Mouse (Mus musculus) intestine, embryonic 15.5 days (tissue): ENCODE measurements around the gene Cd52. TPM values are rescaled to one million over a fixed set of nuclear protein-coding genes. Genes with fewer than 3 reads are reported as not detected.
A peak's percentile ranks its signal among the peaks of the same experiment; 100 is the strongest.

Source experiments
- ATAC-seq: fragments of 200-750 bp; cut with Nextera tagmentation; 2 replicates; pipeline ENCODE4 v1.8.0; 2017; ENCODE audit warnings: moderate TSS enrichment, moderate library complexity
- H3K27ac ChIP-seq: fragments of 300-500 bp; sonication (generic); 2 replicates; pipeline ENCODE4 v1.5.1; 2015; ENCODE audit warnings: mild to moderate bottlenecking, inconsistent platforms
- H3K27me3 ChIP-seq: fragments of 300-500 bp; sonication (generic); replicated peaks from 2 replicates; pipeline ENCODE4 v1.6.1; 2015; ENCODE audit warnings: inconsistent platforms
- H3K36me3 ChIP-seq: fragments of 300-500 bp; sonication (generic); 2 replicates; pipeline ENCODE4 v1.6.1; 2015; ENCODE audit warnings: inconsistent platforms
- H3K4me1 ChIP-seq: fragments of 300-500 bp; sonication (generic); replicated peaks from 2 replicates; pipeline ENCODE4 v1.6.1; 2015; ENCODE audit warnings: inconsistent platforms
- H3K4me2 ChIP-seq: fragments of 300-500 bp; sonication (generic); replicated peaks from 2 replicates; pipeline ENCODE4 v1.6.1; 2015; ENCODE audit warnings: mild to moderate bottlenecking, inconsistent platforms
- H3K4me3 ChIP-seq: fragments of 300-500 bp; sonication (generic); replicated peaks from 2 replicates; pipeline ENCODE4 v1.5.1; 2015; ENCODE audit warnings: inconsistent platforms
- H3K9ac ChIP-seq: fragments of 300-500 bp; sonication (generic); 2 replicates; pipeline ENCODE4 v1.6.1; 2015; ENCODE audit warnings: inconsistent platforms
- H3K9me3 ChIP-seq: fragments of 300-500 bp; sonication (generic); 2 replicates; pipeline ENCODE4 v1.6.1; 2016; ENCODE audit warnings: inconsistent platforms
- WGBS: fragments of 180-500 bp; shearing (Covaris S2); methylation state at CpG from one replicate; pipeline ENCODE4 v1.1.7; 2015; 5-methylcytosine and 5-hydroxymethylcytosine counted together
- polyA plus RNA-seq: library from polyadenylated mRNA; unstranded; fragments of >200 nt; fragmentation: Nextera tagmentation; extraction: Ambion mirVana; gene quantifications from 2 replicates; pipeline ENCODE4 v1.2.1, GENCODE M21; 2015

The Cd52 gene
- polyA plus RNA-seq, 1 experiment from 2014 or later = 29.7 TPM

DNA sequence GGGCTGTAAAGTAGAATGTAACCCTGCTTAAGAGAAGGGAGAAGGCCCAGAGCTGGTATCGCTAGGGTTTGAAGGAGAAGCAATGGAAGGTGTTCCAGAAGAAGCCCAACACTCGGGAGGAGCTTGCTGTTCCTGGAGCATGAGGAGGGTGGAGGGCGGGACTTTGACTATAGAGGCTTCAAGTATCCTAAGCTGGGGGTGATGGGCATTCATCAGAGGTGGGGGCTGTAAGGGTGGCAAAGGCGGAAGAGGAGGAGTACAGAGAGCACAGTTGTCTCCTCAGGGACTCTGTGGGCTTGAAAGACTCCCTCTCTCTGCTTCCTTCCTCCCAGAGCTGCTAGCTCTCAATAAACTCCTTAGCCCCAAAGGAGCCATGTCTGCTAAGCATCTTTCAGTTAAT lies 5.4 kb upstream of the Cd52 start:
- no peaks in the 10 kb centered on the region; the same call in 1 of the 2 replicates for H3K4me1 ChIP-seq
- H3K27ac ChIP-seq = no peak overlapping the region
- WGBS = 77% methylated on average over 4 of the region's 4 CpGs
- no peaks in the 10 kb centered on the region for H3K27me3 ChIP-seq
- ATAC-seq = no peak
- H3K4me3 ChIP-seq = no peak overlapping the region
- H3K9me3 ChIP-seq = no peaks in the 10 kb centered on the region
- H3K9ac ChIP-seq = no peak overlapping the region
- H3K4me2 ChIP-seq = no peak overlapping the region
- H3K36me3 ChIP-seq = no peaks in the 10 kb centered on the region

DNA sequence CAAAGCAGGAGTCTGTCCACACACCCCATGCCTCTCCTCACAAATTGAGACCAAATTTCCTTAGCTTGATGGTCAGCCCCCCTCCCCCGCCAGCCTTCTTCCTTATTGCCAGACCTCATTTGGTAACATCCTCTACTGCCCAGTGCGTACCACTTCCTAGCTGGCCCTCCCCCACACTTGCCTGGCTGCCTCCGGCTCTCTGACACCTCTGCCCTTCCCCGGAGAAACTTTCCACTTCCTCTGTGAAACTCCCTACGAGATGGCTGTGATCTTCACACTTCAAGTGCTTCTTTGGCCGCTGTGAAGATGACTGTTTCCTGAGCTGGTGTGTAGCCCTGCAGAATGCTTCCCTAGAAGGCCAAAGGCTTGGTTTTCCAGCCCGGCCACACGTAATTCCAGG lies 3.7 kb upstream of the Cd52 start:
- no peaks in the 10 kb centered on the region for H3K27me3 ChIP-seq
- no peaks in the 10 kb centered on the region; the same call in 1 of the 2 replicates for H3K4me1 ChIP-seq
- H3K4me2 ChIP-seq = no peak overlapping the region
- 45% methylated on average over 8 of the region's 8 CpGs for WGBS
- no peaks in the 10 kb centered on the region for H3K9me3 ChIP-seq
- no peaks in the 10 kb centered on the region for H3K36me3 ChIP-seq
- H3K4me3 ChIP-seq = no peak overlapping the region
- no peak for ATAC-seq
- H3K27ac ChIP-seq = no peak overlapping the region
- H3K9ac ChIP-seq = no peak overlapping the region

DNA sequence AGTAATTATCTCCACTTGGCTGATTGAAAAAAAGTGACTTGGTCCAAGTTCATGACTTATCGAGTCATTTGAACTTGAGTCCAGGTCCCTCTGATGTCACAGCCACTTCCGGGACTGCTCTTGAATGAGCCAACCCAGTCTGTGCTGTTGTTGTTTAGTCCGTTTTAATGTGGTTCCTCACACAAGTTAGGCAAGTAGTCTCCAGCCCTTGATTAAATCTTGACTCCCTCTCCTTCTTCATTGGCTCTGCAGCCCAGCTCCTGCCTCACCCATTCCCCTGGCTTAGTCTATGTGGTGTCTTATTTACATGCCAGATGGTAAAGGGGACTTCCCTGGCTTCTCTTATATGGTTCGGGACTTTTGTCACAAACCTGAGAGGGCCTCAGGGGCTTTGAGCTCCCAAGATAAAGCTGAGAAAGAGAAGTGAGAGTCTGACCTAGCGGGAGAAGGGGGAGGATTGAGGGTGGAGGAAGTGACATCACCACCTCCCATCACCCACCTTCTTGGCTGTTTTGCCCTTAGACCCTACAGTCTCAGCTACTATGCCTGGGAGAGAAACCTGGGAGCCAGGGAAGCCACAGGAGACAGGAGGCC lies 2.2 kb upstream of the Cd52 start:
- no peak for ATAC-seq
- no peaks in the 10 kb centered on the region for H3K36me3 ChIP-seq
- no peak overlapping the region for H3K4me2 ChIP-seq
- no peak overlapping the region for H3K9ac ChIP-seq
- H3K4me1 ChIP-seq = no peaks in the 10 kb centered on the region
- H3K27ac ChIP-seq = no peak overlapping the region
- WGBS = 71% methylated on average over 5 of the region's 5 CpGs
- no peak overlapping the region for H3K4me3 ChIP-seq
- H3K27me3 ChIP-seq = no peaks in the 10 kb centered on the region
- no peaks in the 10 kb centered on the region for H3K9me3 ChIP-seq

DNA sequence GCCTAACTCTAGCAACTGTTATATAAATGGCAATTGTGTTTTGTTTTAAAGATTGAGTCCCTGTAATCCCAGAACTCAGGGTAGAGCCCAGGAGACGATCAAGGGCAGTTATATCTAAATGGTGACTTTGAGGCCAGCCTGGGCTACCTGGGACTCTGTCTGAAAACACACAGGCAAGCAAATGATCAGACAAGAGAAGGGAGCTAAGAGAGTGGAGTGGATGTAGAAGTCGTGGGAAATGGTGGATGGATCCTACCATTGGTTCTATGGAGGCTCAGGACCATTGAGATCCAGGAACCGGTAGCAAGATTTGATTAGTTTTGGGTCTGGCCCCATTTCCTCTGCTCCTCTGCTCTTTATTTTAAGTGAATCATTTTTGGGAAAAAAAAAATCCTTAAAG lies 1.2 kb upstream of the Cd52 start:
- no peak for ATAC-seq
- Histone ChIP-seq H3K27ac (no peak overlapping the region), H3K9ac (no peak overlapping the region), H3K27me3 (no peaks in the 10 kb centered on the region), H3K9me3 (no peaks in the 10 kb centered on the region), H3K4me2 (no peak overlapping the region), H3K4me3 (no peak overlapping the region), H3K4me1 (no peaks in the 10 kb centered on the region), H3K36me3 (no peaks in the 10 kb centered on the region)
- WGBS = 86% methylated on average over 3 of the region's 3 CpGs

DNA sequence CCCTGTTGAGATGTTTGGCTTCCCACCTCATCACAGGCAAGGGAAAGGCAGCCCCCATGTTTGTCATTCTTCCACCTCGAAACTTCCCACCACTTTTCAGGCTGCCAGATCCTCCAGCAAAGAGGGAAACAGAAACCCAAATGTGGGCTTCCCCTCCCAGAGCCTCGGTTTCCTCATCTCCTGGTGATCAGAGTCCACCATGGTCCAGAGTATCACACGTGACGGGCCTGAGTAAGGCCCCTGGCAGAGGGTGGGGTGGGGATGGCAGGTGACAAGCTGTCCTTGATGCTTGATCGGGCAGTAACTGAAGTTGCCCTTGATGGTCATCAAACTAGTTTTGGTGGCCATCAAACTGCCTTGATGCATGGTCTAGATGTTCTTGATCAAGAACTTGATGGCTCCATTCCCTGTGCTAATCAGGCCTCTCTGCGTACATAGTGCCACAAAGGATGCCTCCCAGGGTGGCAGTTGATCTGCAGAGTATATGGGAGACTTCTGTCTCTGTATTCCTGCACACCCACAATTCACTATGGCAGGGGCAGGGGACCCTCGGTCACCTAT lies 798 bp downstream of the Cd52 start:
- no peaks in the 10 kb centered on the region for H3K27me3 ChIP-seq
- H3K27ac ChIP-seq = no peak overlapping the region
- no peak overlapping the region for H3K9ac ChIP-seq
- ATAC-seq = no peak
- no peaks in the 10 kb centered on the region for H3K4me1 ChIP-seq
- H3K4me2 ChIP-seq = no peak overlapping the region
- H3K36me3 ChIP-seq = no peaks in the 10 kb centered on the region
- H3K9me3 ChIP-seq = no peaks in the 10 kb centered on the region
- WGBS = 81% methylated on average over 7 of the region's 7 CpGs
- H3K4me3 ChIP-seq = no peak overlapping the region

DNA sequence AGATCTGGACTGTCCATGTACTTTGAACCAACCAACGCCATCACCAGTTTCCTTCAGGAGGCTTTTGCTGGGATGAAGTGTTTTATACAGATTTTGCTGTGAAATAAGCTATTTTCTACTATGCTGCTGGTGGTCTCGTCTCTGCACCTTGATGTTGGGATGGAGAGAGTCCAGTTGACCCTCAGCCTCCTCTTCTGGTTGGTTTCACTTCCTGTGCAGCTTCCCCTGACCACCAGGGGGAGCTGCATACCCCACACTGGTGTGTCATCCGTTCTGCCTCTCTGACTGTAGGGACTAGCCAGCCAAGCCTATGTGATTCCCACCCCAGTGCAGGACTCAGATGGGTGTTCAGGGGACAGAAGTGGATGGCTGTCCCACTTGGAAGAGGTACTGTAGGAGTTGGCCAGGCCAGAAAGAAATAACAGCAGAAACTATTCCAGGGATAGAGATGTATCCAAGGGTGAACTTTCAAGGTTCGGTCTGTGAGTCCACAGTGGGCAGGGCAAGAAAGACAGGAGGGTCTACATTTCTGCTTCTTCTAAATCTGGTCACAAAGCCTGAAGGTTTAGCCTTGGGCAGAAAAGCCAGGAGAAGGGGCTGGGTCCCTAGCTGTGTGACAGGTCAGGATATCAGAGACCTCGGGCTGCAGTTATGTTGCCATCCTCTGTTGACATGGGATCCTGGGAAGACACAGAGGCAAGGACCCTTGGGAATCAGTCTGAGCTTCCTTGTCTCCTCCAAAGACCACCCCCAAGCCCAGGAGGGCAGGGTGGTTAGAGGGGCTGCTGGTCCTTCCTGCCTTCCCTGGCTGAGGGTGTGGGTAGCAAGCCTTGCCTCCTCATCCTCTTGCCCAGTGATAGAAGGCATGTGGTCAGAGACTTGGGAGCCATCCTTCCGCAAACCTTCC lies 2.2 kb downstream of the Cd52 start:
- no peak for ATAC-seq
- Histone ChIP-seq H3K4me1 (no peaks in the 10 kb centered on the region), H3K36me3 (no peaks in the 10 kb centered on the region), H3K4me3 (no peak overlapping the region), H3K4me2 (no peak overlapping the region), H3K27ac (no peak overlapping the region), H3K9ac (no peak overlapping the region), H3K27me3 (no peaks in the 10 kb centered on the region), H3K9me3 (no peaks in the 10 kb centered on the region)
- WGBS = 68% methylated on average over 6 of the region's 6 CpGs

DNA sequence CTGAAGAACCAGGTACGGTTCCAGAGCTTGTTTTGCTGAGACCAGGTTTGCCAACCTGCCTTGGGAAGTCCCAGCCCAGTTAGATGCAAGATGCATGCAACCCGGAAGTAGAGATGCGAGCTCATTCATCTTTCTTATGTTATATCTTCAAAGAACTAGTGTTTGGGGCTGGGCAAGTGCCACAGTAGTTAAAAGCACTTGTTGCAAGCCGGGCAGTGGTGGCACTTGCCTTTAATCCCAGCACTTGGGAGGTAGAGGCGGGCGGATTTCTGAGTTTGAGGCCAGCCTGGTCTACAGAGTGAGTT lies 3.7 kb downstream of the Cd52 start:
- H3K9ac ChIP-seq = no peak overlapping the region
- H3K4me1 ChIP-seq = 0 out of 2 replicates have a peak, but pooled peaks cover 3% of the 10 kb centered on the region
- no peak overlapping the region for H3K4me3 ChIP-seq
- H3K4me2 ChIP-seq = no peak overlapping the region
- H3K36me3 ChIP-seq = no peaks in the 10 kb centered on the region
- H3K27ac ChIP-seq = no peak overlapping the region
- ATAC-seq = no peak
- no peaks in the 10 kb centered on the region for H3K9me3 ChIP-seq
- WGBS = 82% methylated on average over 6 of the region's 6 CpGs
- no peaks in the 10 kb centered on the region for H3K27me3 ChIP-seq

DNA sequence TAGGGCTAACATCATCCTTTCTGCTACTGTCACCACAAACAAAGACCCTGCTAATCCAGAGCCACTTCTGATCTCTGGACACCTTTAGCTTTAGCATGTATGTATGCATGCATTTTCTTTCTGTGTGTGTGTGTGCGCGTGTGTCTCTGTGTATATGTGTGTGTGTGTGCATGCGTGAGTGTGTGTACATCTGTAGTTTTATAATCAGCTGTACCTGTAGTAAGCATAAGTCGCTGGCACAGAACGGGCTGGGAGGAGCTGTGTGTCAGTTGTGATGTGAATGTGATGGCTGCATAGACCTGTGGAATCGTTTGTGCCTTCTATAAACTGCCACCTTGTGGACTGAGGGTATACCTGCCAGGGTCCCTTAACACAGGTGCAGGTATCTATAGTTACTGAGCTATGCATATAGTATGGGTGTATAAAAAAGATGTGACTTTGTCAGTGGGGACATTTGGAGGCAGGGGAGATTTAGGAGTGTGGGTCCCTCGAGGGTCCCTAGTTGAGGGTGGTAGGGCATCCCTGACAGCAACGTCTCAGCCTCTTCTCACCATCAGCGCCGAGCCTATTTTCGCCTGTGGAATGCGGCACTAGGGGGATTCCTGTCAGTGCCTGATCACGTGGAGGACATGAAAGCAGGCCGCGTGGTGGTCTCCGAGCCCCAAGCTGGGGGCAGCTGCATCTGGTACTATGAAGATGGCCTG lies 4.2 kb downstream of the Cd52 start:
- H3K36me3 ChIP-seq = no peaks in the 10 kb centered on the region
- no peaks in the 10 kb centered on the region for H3K9me3 ChIP-seq
- no peak overlapping the region for H3K9ac ChIP-seq
- H3K4me2 ChIP-seq = no peak overlapping the region
- no peak for ATAC-seq
- no peak overlapping the region for H3K27ac ChIP-seq
- H3K27me3 ChIP-seq = no peaks in the 10 kb centered on the region
- no peak overlapping the region for H3K4me3 ChIP-seq
- 0 out of 2 replicates have a peak, but pooled peaks cover 3% of the 10 kb centered on the region for H3K4me1 ChIP-seq
- 80% methylated on average over 16 of the region's 16 CpGs for WGBS

DNA sequence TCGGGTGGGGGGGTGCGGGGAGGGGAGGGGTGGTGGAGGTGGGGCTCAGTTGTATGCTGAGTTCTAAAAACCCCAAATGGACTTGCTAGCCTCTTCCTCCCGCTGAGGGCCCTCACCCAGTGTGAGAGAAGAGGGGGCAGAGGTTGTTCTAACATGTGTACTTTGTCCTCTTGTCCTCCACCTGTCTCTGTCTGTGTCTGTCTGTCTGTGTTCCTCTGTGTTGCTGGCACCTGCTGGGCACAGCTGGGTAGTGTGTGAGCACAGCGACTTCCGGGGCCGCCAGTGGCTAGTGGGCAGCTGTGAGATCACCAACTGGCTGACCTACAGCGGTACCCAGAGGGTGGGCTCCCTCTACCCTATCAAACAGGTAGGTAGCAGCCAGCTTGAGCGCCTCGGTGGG lies 5.9 kb downstream of the Cd52 start:
- no peak overlapping the region for H3K27ac ChIP-seq
- no peak overlapping the region for H3K4me3 ChIP-seq
- H3K4me2 ChIP-seq = no peak overlapping the region
- no peaks in the 10 kb centered on the region for H3K27me3 ChIP-seq
- ATAC-seq = no peak
- WGBS = 78% methylated on average over 9 of the region's 9 CpGs
- H3K4me1 ChIP-seq = 0 out of 2 replicates have a peak, but pooled peaks cover 3% of the 10 kb centered on the region
- H3K36me3 ChIP-seq = peaks cover 5% of the 10 kb centered on the region; the same call in 1 of the 2 replicates
- H3K9ac ChIP-seq = no peak overlapping the region
- H3K9me3 ChIP-seq = no peaks in the 10 kb centered on the region

DNA sequence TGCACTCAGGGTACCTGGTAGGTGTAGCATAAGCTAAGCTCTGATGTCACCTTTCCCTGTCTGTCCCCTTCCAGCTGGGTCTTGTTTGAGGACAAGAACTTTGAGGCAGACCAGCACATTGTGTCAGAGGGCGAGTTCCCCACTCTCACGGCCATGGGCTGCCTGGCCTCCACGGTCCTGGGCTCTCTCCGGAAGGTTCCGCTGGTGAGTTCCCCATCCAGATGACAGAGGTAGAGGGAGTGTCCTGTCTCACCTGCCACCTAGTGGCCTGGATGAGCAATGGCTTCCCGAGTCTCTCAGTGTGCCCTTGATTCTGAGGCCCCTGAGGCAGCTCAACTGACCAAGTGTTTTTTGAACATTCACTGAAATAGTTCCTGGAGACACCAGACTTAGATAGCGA lies 7.5 kb downstream of the Cd52 start:
- Histone ChIP-seq H3K27ac (no peak overlapping the region), H3K9ac (no peak overlapping the region), H3K9me3 (no peaks in the 10 kb centered on the region), H3K4me3 (no peak overlapping the region), H3K36me3 (peaks cover 5% of the 10 kb centered on the region; the same call in 1 of the 2 replicates), H3K4me1 (0 out of 2 replicates have a peak, but pooled peaks cover 5% of the 10 kb centered on the region), H3K4me2 (no peak overlapping the region), H3K27me3 (no peaks in the 10 kb centered on the region)
- WGBS = 32% methylated on average over 7 of the region's 7 CpGs
- ATAC-seq = peak; percentile 72

DNA sequence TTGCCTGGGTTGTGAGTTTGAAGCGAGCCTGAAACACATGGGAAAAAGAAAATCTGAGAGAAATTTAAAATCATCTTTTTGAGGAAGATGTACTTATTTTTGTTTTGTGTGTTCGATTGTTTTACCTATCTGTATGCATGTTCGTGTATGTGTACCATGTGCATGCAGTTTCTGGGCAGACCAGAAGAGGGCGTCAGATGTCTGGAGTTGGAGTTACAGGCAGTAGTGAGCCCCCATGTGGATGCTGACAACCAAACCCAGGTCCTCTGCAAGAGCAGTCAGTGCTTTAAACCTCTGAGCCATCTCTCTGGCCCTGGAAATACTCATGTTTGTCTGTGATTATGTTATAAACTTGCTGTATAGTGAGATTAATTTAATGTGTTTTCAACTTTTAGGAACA lies 9.9 kb downstream of the Cd52 start:
- no peak overlapping the region for H3K4me3 ChIP-seq
- no peak overlapping the region for H3K27ac ChIP-seq
- ATAC-seq = no peak
- H3K36me3 ChIP-seq = peaks cover 5% of the 10 kb centered on the region; the same call in 1 of the 2 replicates
- no peak overlapping the region for H3K9ac ChIP-seq
- 90% methylated on average over 4 of the region's 4 CpGs for WGBS
- no peak overlapping the region for H3K4me2 ChIP-seq
- no peaks in the 10 kb centered on the region for H3K9me3 ChIP-seq
- peaks cover 17% of the 10 kb centered on the region; the same call in 1 of the 2 replicates for H3K4me1 ChIP-seq
- no peaks in the 10 kb centered on the region for H3K27me3 ChIP-seq

DNA sequence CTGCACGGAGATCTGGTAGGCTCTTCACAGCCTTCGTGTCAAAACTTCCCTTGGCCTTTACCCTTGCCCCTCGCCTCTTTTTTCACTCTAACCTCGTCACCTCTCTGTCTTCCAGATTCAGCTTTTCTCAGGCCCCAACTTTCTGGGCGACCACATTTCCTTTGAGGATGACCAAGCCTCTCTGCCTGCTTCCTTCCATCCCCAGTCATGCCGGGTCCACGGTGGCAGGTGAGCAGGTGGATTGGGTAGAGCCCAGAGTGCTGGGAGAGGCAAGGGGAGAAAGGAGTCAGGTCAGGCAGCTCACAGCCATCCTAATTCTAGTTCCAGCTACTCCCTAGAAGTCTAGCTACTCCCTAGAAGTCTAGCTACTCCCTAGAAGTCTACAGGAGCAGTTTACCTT lies 12.4 kb downstream of the Cd52 start:
- Histone ChIP-seq H3K4me1 (peaks cover 20% of the 10 kb centered on the region), H3K4me3 (peak overlapping the region; percentile 34), H3K36me3 (peaks cover 5% of the 10 kb centered on the region; the same call in 1 of the 2 replicates), H3K27ac (no peak overlapping the region), H3K4me2 (peak overlapping the region; percentile 70), H3K9me3 (no peaks in the 10 kb centered on the region), H3K9ac (no peak overlapping the region; the same call in 1 of the 2 replicates), H3K27me3 (no peaks in the 10 kb centered on the region)
- WGBS = 9% methylated on average over 7 of the region's 7 CpGs
- no peak for ATAC-seq
